Mouse (Mus musculus): Measurements from ENCODE around the gene Bpgm.

Bpgm gene

GRCm38 (mm10) chr6:34475974-34476794 lies at the start of gene Bpgm:
TSS of gene Bpgm (plus strand) at chr6:34476207.
- in situ Hi-C loops (cut with MboI, MseI) = no loop called here

- in situ Hi-C loops (cut with MboI, MseI) = no loop called here
These were observed 37.0 kb upstream of the Bpgm start for GRCm38 (mm10) chr6:34439006-34439405.

GRCm38 (mm10) chr6:34441556-34442257 lies 34.3 kb upstream of the Bpgm start:
- in situ Hi-C loops (cut with MboI, MseI) = loop anchor here in 1 of 2 experiments (5.0 kb wide), 1 partner anchor 99 kb away; no protein-coding TSS in a partner anchor

- in situ Hi-C loops (cut with MboI, MseI) = loop anchor here in 1 of 2 experiments (5.0 kb wide), 1 partner anchor 101 kb away; no protein-coding TSS in a partner anchor
These were observed 32.2 kb upstream of the Bpgm start for GRCm38 (mm10) chr6:34443791-34444190.

GRCm38 (mm10) chr6:34447961-34448360 lies 28.0 kb upstream of the Bpgm start:
- in situ Hi-C loops (cut with MboI, MseI) = loop anchor here in 1 of 2 experiments (5.0 kb wide), 1 partner anchor 86 kb away; no protein-coding TSS in a partner anchor

- in situ Hi-C loops (cut with MboI, MseI) = loop anchor here in 1 of 2 experiments (5.0 kb wide), 1 partner anchor 86 kb away; no protein-coding TSS in a partner anchor
These were observed 27.3 kb upstream of the Bpgm start for GRCm38 (mm10) chr6:34448696-34449095.

GRCm38 (mm10) chr6:34452963-34453770 lies 22.8 kb upstream of the Bpgm start:
- in situ Hi-C loops (cut with MboI, MseI) = loop anchor here (5.0 kb wide), 1 partner anchor 161 kb away; no protein-coding TSS in a partner anchor

GRCm38 (mm10) chr6:34459456-34459855 lies 16.6 kb upstream of the Bpgm start:
- in situ Hi-C loops (cut with MboI, MseI) = no loop called here

- in situ Hi-C loops (cut with MboI, MseI) = no loop called here
These were observed 15.4 kb upstream of the Bpgm start for GRCm38 (mm10) chr6:34460651-34461050.

- in situ Hi-C loops (cut with MboI, MseI) = no loop called here
These were observed 12.4 kb upstream of the Bpgm start for GRCm38 (mm10) chr6:34463582-34463981.

GRCm38 (mm10) chr6:34471434-34472110 lies 4.4 kb upstream of the Bpgm start:
- in situ Hi-C loops (cut with MboI, MseI) = no loop called here

GRCm38 (mm10) chr6:34473346-34473745 lies 2.7 kb upstream of the Bpgm start:
- in situ Hi-C loops (cut with MboI, MseI) = no loop called here

GRCm38 (mm10) chr6:34474031-34474430 lies 2.0 kb upstream of the Bpgm start:
- in situ Hi-C loops (cut with MboI, MseI) = no loop called here

- in situ Hi-C loops (cut with MboI, MseI) = no loop called here
These were observed 616 bp upstream of the Bpgm start for GRCm38 (mm10) chr6:34475391-34475790.

GRCm38 (mm10) chr6:34478036-34478435 lies 2.0 kb downstream of the Bpgm start:
- in situ Hi-C loops (cut with MboI, MseI) = no loop called here

- in situ Hi-C loops (cut with MboI, MseI) = no loop called here
These were observed 2.8 kb downstream of the Bpgm start for GRCm38 (mm10) chr6:34478677-34479360.

- in situ Hi-C loops (cut with MboI, MseI) = no loop called here
These were observed 3.5 kb downstream of the Bpgm start for GRCm38 (mm10) chr6:34479531-34479930.

GRCm38 (mm10) chr6:34480749-34481148 lies 4.7 kb downstream of the Bpgm start:
- in situ Hi-C loops (cut with MboI, MseI) = no loop called here

GRCm38 (mm10) chr6:34481349-34481748 lies 5.3 kb downstream of the Bpgm start:
- in situ Hi-C loops (cut with MboI, MseI) = no loop called here

GRCm38 (mm10) chr6:34482842-34483241 lies 6.8 kb downstream of the Bpgm start:
- in situ Hi-C loops (cut with MboI, MseI) = no loop called here
